Mouse (Mus musculus): ENCODE measurements around the gene Spop. TPM values are rescaled to one million over a fixed set of nuclear protein-coding genes. Genes with fewer than 3 reads are reported as not detected.

The Spop gene
- polyA plus RNA-seq, 1 experiment: 3.0 TPM

DNA sequence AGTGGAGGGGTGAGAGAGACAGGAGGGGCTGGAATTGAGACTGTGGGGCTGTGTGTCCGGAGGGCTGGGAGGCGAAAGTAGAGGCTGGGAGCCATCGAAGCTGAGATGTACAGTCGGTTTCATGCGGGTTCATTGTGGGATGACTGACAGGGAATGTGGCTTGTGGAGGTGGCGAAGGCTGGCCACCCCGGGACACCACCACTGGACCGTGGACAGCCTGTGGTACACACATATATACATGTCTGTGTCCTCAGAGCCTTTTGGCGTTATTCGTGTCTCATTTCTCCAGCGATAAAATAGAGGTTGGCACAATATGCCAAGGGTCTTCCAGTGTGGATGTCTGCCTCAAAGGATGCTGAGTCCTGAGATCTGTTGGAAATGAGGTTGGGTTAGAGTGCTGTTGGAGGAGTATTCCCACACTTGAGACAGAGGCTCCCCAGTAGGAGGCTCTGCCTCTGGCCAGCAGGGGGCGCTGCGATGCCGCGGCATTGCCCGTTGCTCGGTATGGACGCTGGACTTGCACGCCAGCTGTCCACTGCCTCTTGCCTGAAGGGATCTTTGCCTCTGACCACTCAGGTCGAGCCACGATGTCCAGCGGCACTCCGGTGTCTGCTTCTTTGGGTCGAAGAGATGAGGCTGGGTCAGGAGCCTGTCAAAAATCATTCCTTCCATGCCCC, 119.7 kb downstream of the Spop start:
- H3K4me3 ChIP-seq (replicated peaks): no peak overlapping the region
- peaks cover 7% of the 10 kb centered on the region; the same call in 1 of the 2 replicates for H3K9me3 ChIP-seq (ENCODE audit: control insufficient read depth, low read length)
- no peak for TF ChIP-seq GATA1 (IDR thresholded peaks at IDR 0.05; ENCODE audit: low read length)
- no peaks in the 10 kb centered on the region for H3K4me1 ChIP-seq (ENCODE audit: control insufficient read depth)
- H3K27me3 ChIP-seq (ENCODE audit: control insufficient read depth): no peaks in the 10 kb centered on the region
- no peaks in the 10 kb centered on the region for H3K36me3 ChIP-seq (ENCODE audit: control insufficient read depth)

GRCm38 (mm10) chr11:95538378-95539104, 124.7 kb downstream of the Spop start:
- Histone ChIP-seq H3K9me3 (ENCODE audit: control insufficient read depth, low read length) (peaks cover 7% of the 10 kb centered on the region; the same call in 1 of the 2 replicates), H3K36me3 (ENCODE audit: control insufficient read depth) (no peaks in the 10 kb centered on the region), H3K4me3 (replicated peaks) (no peak overlapping the region), H3K4me1 (ENCODE audit: control insufficient read depth) (no peaks in the 10 kb centered on the region), H3K27me3 (ENCODE audit: control insufficient read depth) (no peaks in the 10 kb centered on the region; the same call in 1 of the 2 replicates)
- TF ChIP-seq TAL1 (IDR thresholded peaks at IDR 0.05; ENCODE audit: low read length) (no peak), GATA1 (IDR thresholded peaks at IDR 0.05; ENCODE audit: low read length) (no peak)

- no peaks in the 10 kb centered on the region; the same call in 1 of the 2 replicates for H3K27me3 ChIP-seq (ENCODE audit: control insufficient read depth)
- no peaks in the 10 kb centered on the region for H3K36me3 ChIP-seq (ENCODE audit: control insufficient read depth)
- TF ChIP-seq TAL1 (IDR thresholded peaks at IDR 0.05; ENCODE audit: low read length): no peak
- H3K4me1 ChIP-seq (ENCODE audit: control insufficient read depth): no peaks in the 10 kb centered on the region
- peaks cover 7% of the 10 kb centered on the region; the same call in 1 of the 2 replicates for H3K9me3 ChIP-seq (ENCODE audit: control insufficient read depth, low read length)
- no peak overlapping the region for H3K4me3 ChIP-seq (replicated peaks)
These were observed 126.9 kb downstream of the Spop start for GRCm38 (mm10) chr11:95540637-95541385.

Other genes starting within 250 kb of the Spop start
- not detected in 2 replicates for gene Tac4, start 152.6 kb upstream of the Spop start, polyA plus RNA-seq (2012)
- 1.3 and 1.4 TPM in 2 replicates for gene Kat7, start 103.8 kb upstream of the Spop start, polyA plus RNA-seq (2012)
- gene Fam117a, start 77.1 kb upstream of the Spop start, polyA plus RNA-seq (2012): 184 and 248 TPM in 2 replicates
- 0.78 and 0.98 TPM in 2 replicates for gene Slc35b1, start 29.4 kb upstream of the Spop start, polyA plus RNA-seq (2012)
- not detected in 2 replicates for gene Nxph3, start 100.5 kb downstream of the Spop start, polyA plus RNA-seq (2012)
- 0.02 TPM in 1 of 2 replicates, not detected in the other for gene Ngfr, start 173.7 kb downstream of the Spop start, polyA plus RNA-seq (2012)

All from erythroblast, embryonic 14.5 days (primary cell).